Mouse (Mus musculus): ENCODE data around the gene Rbp3. TPM values are rescaled to one million over a fixed set of nuclear protein-coding genes. Genes with fewer than 3 reads are reported as not detected.

Gene Rbp3
- not detected for total RNA-seq (2021)
- long read RNA-seq, experiment 1, result 0 reads
- long read RNA-seq, experiment 2, result 0 reads

GRCm38 (mm10) chr14:33953761-33954160, at the start of gene Rbp3:
TSS of gene Rbp3 (plus strand) at chr14:33954003.
- DNase-seq, result no peak

GRCm38 (mm10) chr14:33904851-33905250, 49.0 kb upstream of the Rbp3 start:
- no peak for DNase-seq

GRCm38 (mm10) chr14:33913727-33914126, 40.1 kb upstream of the Rbp3 start:
- DNase-seq, result peak; percentile 70 to 86

- DNase-seq, result no peak
Observed at GRCm38 (mm10) chr14:33914206-33914605, 39.6 kb upstream of the Rbp3 start.

GRCm38 (mm10) chr14:33920727-33921559, 32.9 kb upstream of the Rbp3 start:
- DNase-seq, result no peak

- no peak for DNase-seq
Observed at GRCm38 (mm10) chr14:33922771-33923167, 31.0 kb upstream of the Rbp3 start.

- DNase-seq, result peak; percentile 36 to 60
Observed at GRCm38 (mm10) chr14:33923168-33924070, 30.4 kb upstream of the Rbp3 start, which contains the start of gene Gdf10. TSS of gene Gdf10 (plus strand) at chr14:33923587.

GRCm38 (mm10) chr14:33931853-33932252, 21.9 kb upstream of the Rbp3 start:
- DNase-seq, result peak in 1 of 2 experiments; percentile 26

- peak; percentile 75 to 85 for DNase-seq
Observed at GRCm38 (mm10) chr14:33932935-33933703, 20.7 kb upstream of the Rbp3 start.

- DNase-seq, result peak; percentile 51 to 63
Observed at GRCm38 (mm10) chr14:33933778-33934317, 20.0 kb upstream of the Rbp3 start.

- peak; percentile 71 to 79 for DNase-seq
Observed at GRCm38 (mm10) chr14:33939117-33939516, 14.7 kb upstream of the Rbp3 start.

- no peak for DNase-seq
Observed at GRCm38 (mm10) chr14:33940739-33941138, 13.1 kb upstream of the Rbp3 start, which contains the start of gene Gdf2. TSS of gene Gdf2 (plus strand) at chr14:33941039.

GRCm38 (mm10) chr14:33942222-33942621, 11.6 kb upstream of the Rbp3 start:
- peak; percentile 56 to 74 for DNase-seq

- DNase-seq, result no peak
Observed at GRCm38 (mm10) chr14:33946125-33946524, 7.7 kb upstream of the Rbp3 start.

- no peak for DNase-seq
Observed at GRCm38 (mm10) chr14:33952233-33952981, 1.4 kb upstream of the Rbp3 start.

GRCm38 (mm10) chr14:33956055-33956454, 2.3 kb downstream of the Rbp3 start:
- DNase-seq, result no peak

- no peak for DNase-seq
Observed at GRCm38 (mm10) chr14:33958186-33958585, 4.4 kb downstream of the Rbp3 start.

GRCm38 (mm10) chr14:33958841-33959240, 5.0 kb downstream of the Rbp3 start:
- DNase-seq, result no peak

- DNase-seq, result peak; percentile 55 to 63
Observed at GRCm38 (mm10) chr14:33959341-33959740, 5.5 kb downstream of the Rbp3 start.

GRCm38 (mm10) chr14:33965675-33966074, 11.9 kb downstream of the Rbp3 start:
- DNase-seq, result no peak

- peak; percentile 15 to 17 for DNase-seq
Observed at GRCm38 (mm10) chr14:33972679-33973078, 18.9 kb downstream of the Rbp3 start.

Measured in adrenal gland, postnatal 36 days (tissue).